Mouse (Mus musculus) erythroblast, adult 5-6 weeks (primary cell): ENCODE measurements around the gene Otol1. TPM values are rescaled to one million over a fixed set of nuclear protein-coding genes. Genes with fewer than 3 reads are reported as not detected.

Experiments
- ATAC-seq: replicated peaks from 2 replicates; pipeline ENCODE4 v1.8.0; 2016; ENCODE audit warnings: moderate number of reproducible peaks, mild to moderate bottlenecking, moderate TSS enrichment, inconsistent platforms; ENCODE audit not compliant: poor library complexity, low FRiP score, severe bottlenecking
- total RNA-seq, 2 experiments: library from RNA; stranded (forward) in 1 of 2; stranded (reverse) in 1 of 2; fragments of 150-400 nt in 1 of 2; fragments of 200-764, 138-1000 nt in 1 of 2; gene quantifications; 2 replicates each; pipeline versions ENCODE4 v1.2.3 to v1.2.4; 2015 to 2017; ENCODE audit warnings: low replicate concordance in 2 of 2

The Otol1 gene
- total RNA-seq (2015; ENCODE audit: low replicate concordance): not detected in 2 replicates
- total RNA-seq (2017; ENCODE audit: low replicate concordance): 0.42 TPM in 1 of 2 replicates, not detected in the other

DNA sequence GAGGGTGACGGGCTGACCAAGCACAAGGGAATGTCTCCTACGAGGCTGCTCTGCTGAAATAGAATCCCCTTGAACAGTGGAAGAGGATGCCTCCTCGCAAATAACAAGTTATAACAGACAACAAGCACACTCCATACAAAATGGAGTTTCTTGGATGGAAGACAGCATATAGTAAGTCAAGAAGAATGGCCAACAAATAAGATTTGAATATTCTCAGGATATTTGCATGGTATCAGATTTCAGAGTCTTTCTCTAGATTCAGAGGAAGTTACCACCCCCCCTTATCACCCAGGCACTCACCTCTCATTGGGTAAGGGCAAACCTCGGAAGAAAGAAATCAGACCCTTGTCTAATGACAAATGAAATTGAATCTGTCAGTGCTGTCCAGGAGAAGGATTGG, at the start of gene Otol1:
Gene Otol1 (plus strand): TSS at position 301 of the 400 bp plus-strand sequence.
- no peak for ATAC-seq

DNA sequence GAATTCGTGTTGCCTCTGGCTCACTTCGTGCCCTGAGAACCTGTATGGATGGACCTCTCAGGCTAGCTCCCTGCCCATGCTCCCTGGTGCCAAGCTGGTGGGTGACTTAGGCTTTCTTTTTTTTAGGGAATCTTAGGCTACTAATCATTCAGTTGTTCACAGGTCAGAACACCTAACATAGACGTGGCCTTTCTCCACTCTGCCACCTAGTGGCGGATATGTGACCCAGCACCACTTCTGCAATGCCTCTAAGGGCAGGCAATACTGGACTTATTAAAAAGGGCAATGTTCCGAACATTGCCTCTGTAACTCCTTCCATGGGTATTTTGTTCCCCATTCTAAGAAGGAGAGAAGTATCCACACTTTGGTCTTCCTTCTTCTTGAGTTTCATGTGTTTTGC, 45.2 kb upstream of the Otol1 start:
- no peak for ATAC-seq

DNA sequence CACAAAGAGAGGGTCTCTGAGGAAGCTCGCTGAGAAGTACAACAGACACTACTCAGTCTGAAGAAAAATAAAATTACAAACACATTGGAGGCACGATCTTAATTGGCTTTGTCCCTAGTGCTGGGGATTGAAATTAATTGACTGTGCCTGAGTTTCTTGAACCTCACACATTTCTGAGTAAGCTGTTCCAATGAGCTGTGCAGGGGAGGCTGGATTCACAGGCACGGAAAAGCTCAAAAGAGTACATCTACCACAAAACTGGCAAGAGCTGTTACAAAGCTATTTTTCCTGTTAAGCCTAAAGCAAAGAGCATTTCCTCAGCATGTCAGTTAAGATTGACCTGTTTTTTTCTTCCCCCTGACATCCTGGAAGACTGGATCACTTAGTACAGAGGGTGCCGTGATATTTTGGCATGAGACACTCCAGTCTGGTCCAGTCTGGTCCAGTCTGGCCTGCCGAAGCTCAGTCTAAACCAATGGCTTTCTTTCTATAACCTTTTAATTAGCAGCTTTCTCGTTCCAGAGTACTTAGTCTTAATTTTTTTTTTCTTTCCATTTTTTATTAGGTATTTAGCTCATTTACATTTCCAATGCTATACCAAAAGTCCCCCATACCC, 35.8 kb upstream of the Otol1 start:
- no peak for ATAC-seq

DNA sequence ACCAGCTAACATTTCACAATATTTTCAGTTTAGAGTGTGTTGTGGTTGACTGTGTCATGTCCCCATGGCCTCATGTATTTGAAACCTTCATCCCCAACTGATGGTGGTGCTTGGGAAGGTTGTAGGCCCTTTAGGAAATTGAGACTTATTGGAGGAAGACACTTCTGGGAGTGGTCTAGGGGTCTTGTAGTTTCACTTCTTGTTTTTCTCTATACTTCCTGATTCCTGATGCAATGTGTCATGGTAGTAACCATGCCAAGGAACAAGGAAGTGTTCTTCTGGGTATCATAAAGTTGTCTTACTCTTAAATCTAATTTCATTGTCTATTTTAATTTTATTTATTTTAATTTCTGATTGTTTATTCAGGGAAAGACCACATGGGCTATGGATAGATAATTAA, 29.3 kb upstream of the Otol1 start:
- ATAC-seq: no peak

DNA sequence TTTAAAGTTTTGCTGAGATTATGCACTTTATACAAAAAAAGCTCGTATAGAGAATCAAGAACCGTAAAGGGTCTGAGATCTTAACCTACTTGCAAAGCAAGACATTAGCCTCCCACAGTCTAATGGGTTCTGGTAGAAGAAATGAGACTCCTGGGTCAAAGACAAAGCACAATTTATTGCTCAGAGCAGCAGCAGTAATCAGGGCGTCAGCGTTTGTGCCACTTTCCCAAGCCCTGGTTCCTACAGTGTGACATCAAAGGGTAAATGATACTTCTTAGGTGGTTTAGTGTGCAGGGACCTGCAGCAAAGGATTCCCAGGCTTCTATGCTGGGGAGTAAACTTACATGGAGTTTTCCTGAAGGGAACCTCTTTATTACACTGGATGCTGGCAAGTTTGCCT, 13.6 kb upstream of the Otol1 start:
- no peak for ATAC-seq

DNA sequence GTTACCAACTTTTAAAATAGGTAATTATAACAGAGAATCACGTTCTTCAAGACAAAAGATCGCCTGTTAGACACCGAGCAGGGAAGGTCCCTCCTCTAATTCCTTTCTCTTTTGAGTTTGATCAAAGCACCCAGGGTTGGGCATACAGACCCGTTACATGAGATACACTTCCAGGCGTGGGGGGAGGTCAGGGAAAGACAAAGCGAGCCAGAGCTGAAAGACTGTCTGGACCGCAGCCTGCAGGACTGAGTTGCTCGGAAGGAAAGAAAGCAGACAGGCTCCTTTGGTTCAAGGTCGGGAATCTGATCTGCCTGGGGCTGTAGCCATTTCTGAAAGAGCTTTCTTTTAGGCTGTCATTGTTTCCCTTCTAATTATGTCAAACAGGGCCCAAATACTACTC, 5.9 kb upstream of the Otol1 start:
- no peak for ATAC-seq

DNA sequence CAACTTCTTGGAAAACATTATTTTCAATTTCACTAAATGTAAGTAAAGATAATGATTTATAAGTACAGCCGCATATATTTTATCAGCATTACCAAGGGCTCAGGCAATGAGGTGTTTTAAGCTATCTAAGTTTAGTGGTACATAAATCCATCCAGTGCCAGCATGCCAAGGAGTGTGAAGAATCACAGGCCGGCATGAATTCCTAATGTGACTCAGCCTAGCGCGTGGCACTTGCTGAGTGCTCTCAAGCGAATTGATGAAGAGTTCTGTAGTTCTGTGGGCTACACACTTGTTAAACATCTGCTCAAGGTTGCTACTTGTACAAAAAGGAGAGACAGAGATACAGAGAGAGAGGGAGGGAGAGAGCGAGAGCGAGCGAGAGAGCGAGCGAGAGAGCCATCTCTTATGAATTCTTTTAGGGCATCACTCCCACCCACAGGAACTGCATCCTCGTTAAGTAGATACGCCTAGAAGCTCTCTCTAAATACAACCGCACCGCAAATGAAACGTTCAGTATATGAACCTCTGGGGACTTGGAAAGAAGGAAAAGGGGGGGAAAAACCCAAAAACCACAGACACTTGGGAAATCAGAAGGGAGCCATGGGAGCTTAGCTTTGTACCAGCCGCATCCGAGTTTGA, 4.2 kb upstream of the Otol1 start:
- no peak for ATAC-seq

DNA sequence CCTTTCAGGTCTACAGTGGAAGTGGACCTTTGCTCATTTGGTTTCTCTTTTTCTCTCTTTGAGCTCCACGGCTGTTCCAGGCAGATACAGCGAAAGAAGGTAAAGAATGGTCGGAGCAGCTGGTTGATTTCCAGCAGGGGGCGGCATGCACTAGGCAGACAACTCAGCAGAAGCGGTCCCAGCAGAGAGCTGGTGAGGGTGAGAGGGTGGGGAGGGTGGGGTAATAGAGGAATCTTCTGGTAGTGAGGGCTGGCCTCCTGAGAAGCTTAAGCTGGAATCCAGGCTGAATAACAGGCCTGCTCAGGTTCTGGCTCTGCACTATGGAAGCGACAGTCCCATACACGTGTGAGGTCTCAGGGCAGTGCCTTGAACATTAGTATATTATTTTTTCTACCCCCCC, 3.5 kb upstream of the Otol1 start:
- no peak for ATAC-seq

DNA sequence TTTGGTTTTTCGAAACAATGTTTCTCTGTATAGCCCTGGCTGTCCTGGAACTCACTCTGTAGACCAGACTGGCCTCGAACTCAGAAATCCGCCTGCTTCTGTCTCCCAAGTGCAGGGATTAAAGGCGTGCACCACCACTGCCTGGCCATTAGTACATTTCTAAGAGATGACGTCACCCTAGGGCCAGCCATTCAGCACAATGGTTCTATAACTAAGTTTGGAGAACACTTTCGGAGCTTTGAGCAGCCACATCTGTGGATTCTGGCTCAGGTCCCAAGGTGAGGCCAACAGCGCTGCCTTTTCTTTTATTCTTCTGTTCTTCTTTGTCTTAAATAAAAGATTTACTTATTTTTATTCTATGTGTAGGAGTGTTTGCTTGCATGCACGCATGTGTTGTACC, 3.0 kb upstream of the Otol1 start:
- no peak for ATAC-seq

DNA sequence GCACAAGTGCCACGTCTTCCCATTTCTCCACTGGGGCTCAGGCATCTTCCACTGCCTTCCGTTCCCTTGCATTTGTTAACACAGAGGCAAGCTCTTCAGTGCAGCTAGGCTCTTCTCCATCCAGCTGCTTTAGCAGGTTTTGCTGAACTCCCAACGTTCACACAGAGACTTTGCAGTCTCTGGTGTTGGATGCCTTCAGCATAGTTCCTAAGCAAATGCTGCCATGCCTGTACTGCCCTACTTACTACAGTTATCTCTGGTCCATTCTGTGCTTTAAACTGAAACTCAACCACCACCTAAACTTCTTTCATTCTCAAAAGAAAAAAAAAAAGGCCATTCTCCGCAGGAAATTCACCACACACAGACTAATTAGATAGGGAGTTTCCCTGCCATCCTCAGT, 5.2 kb downstream of the Otol1 start:
- no peak for ATAC-seq

DNA sequence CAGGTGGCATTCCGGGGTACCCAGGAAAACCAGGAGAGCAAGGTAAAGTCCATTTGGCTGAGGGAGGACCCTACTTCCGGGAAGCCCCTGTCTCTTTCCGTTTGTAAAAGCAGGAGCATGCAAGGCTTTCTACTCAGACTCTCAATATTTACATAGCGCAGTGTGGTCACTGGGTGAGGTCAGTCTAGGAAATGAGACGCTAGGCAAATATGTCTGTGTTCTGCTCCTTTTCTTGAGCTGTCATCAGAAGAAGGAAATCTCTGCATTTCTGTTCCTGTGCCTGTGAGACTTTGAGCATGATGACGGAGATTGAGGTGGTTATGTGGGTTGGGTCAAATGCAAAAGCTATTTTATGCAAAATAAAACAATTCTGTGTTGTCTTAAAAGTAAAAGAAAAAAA, 19.2 kb downstream of the Otol1 start:
- ATAC-seq: no peak

DNA sequence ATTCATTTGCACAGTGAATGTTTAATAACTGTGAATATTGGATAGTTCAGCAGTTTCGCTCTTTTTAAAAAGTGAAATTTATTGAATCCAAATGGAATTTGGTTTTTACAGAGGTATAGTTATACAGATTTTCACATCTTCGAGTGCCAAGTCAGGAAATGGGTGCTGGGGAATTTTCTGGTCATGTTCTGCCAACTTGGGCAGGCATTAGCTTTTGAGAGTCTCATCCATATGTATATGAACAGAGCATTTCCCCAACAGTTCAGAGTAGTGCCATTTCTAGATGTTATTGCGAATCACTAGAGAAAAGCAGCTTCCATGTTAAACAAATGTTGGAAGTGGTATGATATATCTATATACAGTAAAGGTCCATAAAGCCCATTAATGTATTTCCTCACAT, 21.8 kb downstream of the Otol1 start:
- ATAC-seq: no peak

DNA sequence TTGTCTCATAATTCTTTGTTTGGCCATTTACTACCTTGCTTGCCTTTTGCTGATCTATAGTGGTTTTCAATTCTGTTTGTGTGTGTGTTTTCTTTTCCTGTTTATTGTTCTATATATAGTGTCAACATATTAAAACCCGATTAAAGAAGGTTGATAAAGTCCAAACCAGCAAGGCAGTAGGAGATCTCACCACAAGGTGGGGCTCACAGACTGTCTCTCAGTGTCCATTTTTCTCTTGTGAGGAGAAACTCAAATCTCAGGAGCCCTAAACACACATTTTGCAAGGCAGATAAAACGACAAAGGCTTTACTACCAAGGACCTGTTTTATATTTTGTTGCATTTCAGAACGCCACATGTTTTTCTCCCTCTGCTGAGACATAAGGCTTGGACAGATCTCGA, 28.2 kb downstream of the Otol1 start:
- ATAC-seq: no peak

Other genes starting within 250 kb of the Otol1 start
- gene Sptssb, start 147.7 kb upstream of the Otol1 start, total RNA-seq (2015; ENCODE audit: low replicate concordance): not detected in 2 replicates
- not detected in 2 replicates for gene Sptssb, start 147.7 kb upstream of the Otol1 start, total RNA-seq (2017; ENCODE audit: low replicate concordance)